Mouse (Mus musculus) heart, embryonic 11.5 days (tissue): ENCODE measurements at regions not wholly inside any gene's neighbourhood (a gene's known extent, or its start where the extent isn't known, plus 50 kb on each side); places are given as distances from the start of the nearest gene placed in this dataset.
"Not testable (repeated sequence)": the region's sequence is repeated elsewhere in the genome, so short reads cannot be mapped to it uniquely, and the experiment has no call there.

Experiments used
- ATAC-seq: fragments of 200-750 bp; cut with Nextera tagmentation; replicated peaks from 2 replicates; pipeline ENCODE4 v1.8.0; 2017; ENCODE audit warnings: moderate library complexity; ENCODE audit not compliant: insufficient number of reproducible peaks, low FRiP score, low TSS enrichment
- H3K27ac ChIP-seq: fragments of 300-500 bp; sonication (generic); 2 replicates; pipeline ENCODE4 v1.5.1; 2014; ENCODE audit warnings: mild to moderate bottlenecking, low read depth, low read length
- H3K27me3 ChIP-seq: fragments of 300-500 bp; sonication (generic); 2 replicates; pipeline ENCODE4 v1.6.1; 2014; ENCODE audit warnings: mild to moderate bottlenecking, low read length, mixed read lengths; ENCODE audit not compliant: control insufficient read depth, insufficient read depth
- H3K36me3 ChIP-seq: fragments of 300-500 bp; sonication (generic); 2 replicates; pipeline ENCODE4 v1.6.1; 2014; ENCODE audit warnings: mild to moderate bottlenecking, low read length, moderate library complexity, mixed read lengths; ENCODE audit not compliant: control insufficient read depth, insufficient read depth
- H3K4me1 ChIP-seq: fragments of 300-500 bp; sonication (generic); 2 replicates; pipeline ENCODE4 v1.6.1; 2014; ENCODE audit warnings: low read length; ENCODE audit not compliant: control insufficient read depth, insufficient read depth
- H3K4me2 ChIP-seq: fragments of 300-500 bp; sonication (generic); 2 replicates; pipeline ENCODE4 v1.6.1; 2014; ENCODE audit warnings: mild to moderate bottlenecking, moderate library complexity
- H3K4me3 ChIP-seq: fragments of 300-500 bp; sonication (generic); 2 replicates; pipeline ENCODE4 v1.5.1; 2014; ENCODE audit warnings: low read depth, low read length
- H3K9ac ChIP-seq: fragments of 300-500 bp; sonication (generic); 2 replicates; pipeline ENCODE4 v1.6.1; 2014; ENCODE audit warnings: mild to moderate bottlenecking, low read depth, low read length, moderate library complexity
- H3K9me3 ChIP-seq: fragments of 300-500 bp; sonication (generic); replicated peaks from 2 replicates; pipeline ENCODE4 v1.6.1; 2016; ENCODE audit warnings: low read length; ENCODE audit not compliant: control insufficient read depth
- WGBS: fragments of 180-500 bp; shearing (Covaris S2); extraction: QIAGEN DNeasy Blood & Tissue Kit; methylation state at CpG from one replicate; pipeline ENCODE4 v1.1.7; 2014; ENCODE audit not compliant: insufficient replicate concordance; 5-methylcytosine and 5-hydroxymethylcytosine counted together

- no peaks in the 10 kb centered on the region for H3K27me3 ChIP-seq
- H3K4me1 ChIP-seq, result no peaks in the 10 kb centered on the region
- no peaks in the 10 kb centered on the region for H3K36me3 ChIP-seq
- no peak overlapping the region for H3K9ac ChIP-seq
- no peaks in the 10 kb centered on the region for H3K9me3 ChIP-seq
- H3K27ac ChIP-seq, result no peak overlapping the region
- 62% methylated on average over 7 of the region's 7 CpGs for WGBS
- ATAC-seq, result no peak
- H3K4me3 ChIP-seq, result no peak overlapping the region
- no peak overlapping the region for H3K4me2 ChIP-seq
Measured at GRCm38 (mm10) chr9:31645114-31645513, 180.9 kb upstream of the Tmem45b start.

GRCm38 (mm10) chr9:31644106-31644505 lies 179.8 kb upstream of the Tmem45b start:
- no peaks in the 10 kb centered on the region for H3K27me3 ChIP-seq
- 73% methylated on average over 3 of the region's 3 CpGs for WGBS
- no peak overlapping the region for H3K4me2 ChIP-seq
- no peak overlapping the region for H3K9ac ChIP-seq
- no peak for ATAC-seq
- H3K4me1 ChIP-seq, result no peaks in the 10 kb centered on the region
- no peak overlapping the region for H3K27ac ChIP-seq
- no peak overlapping the region for H3K4me3 ChIP-seq
- H3K9me3 ChIP-seq, result no peaks in the 10 kb centered on the region
- H3K36me3 ChIP-seq, result no peaks in the 10 kb centered on the region

- WGBS, result 75% methylated on average over 4 of the region's 4 CpGs
- H3K4me1 ChIP-seq, result no peaks in the 10 kb centered on the region
- H3K27me3 ChIP-seq, result no peaks in the 10 kb centered on the region
- H3K36me3 ChIP-seq, result no peaks in the 10 kb centered on the region
- no peak overlapping the region for H3K27ac ChIP-seq
- no peak for ATAC-seq
- H3K9ac ChIP-seq, result no peak overlapping the region
- H3K9me3 ChIP-seq, result no peaks in the 10 kb centered on the region
- no peak overlapping the region for H3K4me2 ChIP-seq
- no peak overlapping the region for H3K4me3 ChIP-seq
Measured at GRCm38 (mm10) chr9:31642169-31642568, 177.9 kb upstream of the Tmem45b start.

- H3K4me3 ChIP-seq, result no peak overlapping the region
- no peaks in the 10 kb centered on the region for H3K27me3 ChIP-seq
- no peak overlapping the region for H3K9ac ChIP-seq
- H3K36me3 ChIP-seq, result no peaks in the 10 kb centered on the region
- 81% methylated on average over 6 of the region's 6 CpGs for WGBS
- H3K9me3 ChIP-seq, result no peaks in the 10 kb centered on the region
- no peaks in the 10 kb centered on the region for H3K4me1 ChIP-seq
- ATAC-seq, result no peak
- H3K4me2 ChIP-seq, result no peak overlapping the region
- H3K27ac ChIP-seq, result no peak overlapping the region
Measured at GRCm38 (mm10) chr9:31628291-31628690, 164.0 kb upstream of the Tmem45b start.

- not testable (repeated sequence) for H3K4me3 ChIP-seq, H3K4me2 ChIP-seq, H3K9ac ChIP-seq, H3K36me3 ChIP-seq, H3K27me3 ChIP-seq, H3K9me3 ChIP-seq, ATAC-seq, H3K4me1 ChIP-seq, H3K27ac ChIP-seq
- 87% methylated on average over 7 of the region's 7 CpGs for WGBS
Measured at GRCm38 (mm10) chr9:31621553-31621952, 157.3 kb upstream of the Tmem45b start.

GRCm38 (mm10) chr9:31619344-31619743 lies 155.1 kb upstream of the Tmem45b start:
- Histone ChIP-seq H3K27me3 (no peaks in the 10 kb centered on the region), H3K4me3 (no peak overlapping the region), H3K4me2 (no peak overlapping the region), H3K4me1 (no peaks in the 10 kb centered on the region), H3K27ac (no peak overlapping the region), H3K9me3 (no peaks in the 10 kb centered on the region), H3K36me3 (no peaks in the 10 kb centered on the region), H3K9ac (no peak overlapping the region)
- ATAC-seq, result no peak
- WGBS, result 48% methylated on average over 6 of the region's 6 CpGs

GRCm38 (mm10) chr9:31614250-31614945 lies 150.1 kb upstream of the Tmem45b start:
- Histone ChIP-seq H3K4me2 (no peak overlapping the region), H3K36me3 (no peaks in the 10 kb centered on the region), H3K27ac (no peak overlapping the region), H3K4me1 (no peaks in the 10 kb centered on the region), H3K4me3 (no peak overlapping the region), H3K9me3 (no peaks in the 10 kb centered on the region), H3K27me3 (no peaks in the 10 kb centered on the region), H3K9ac (no peak overlapping the region)
- ATAC-seq, result no peak
- WGBS, result 59% methylated on average over 13 of the region's 13 CpGs

- Histone ChIP-seq H3K36me3 (no peaks in the 10 kb centered on the region), H3K4me2 (no peak overlapping the region), H3K4me1 (no peaks in the 10 kb centered on the region), H3K9ac (no peak overlapping the region), H3K4me3 (no peak overlapping the region), H3K27ac (no peak overlapping the region), H3K9me3 (no peaks in the 10 kb centered on the region), H3K27me3 (no peaks in the 10 kb centered on the region)
- no peak for ATAC-seq
- WGBS, result 60% methylated on average over 8 of the region's 8 CpGs
Measured at GRCm38 (mm10) chr9:31611036-31611695, 146.9 kb upstream of the Tmem45b start.

GRCm38 (mm10) chr9:31610631-31611030 lies 146.4 kb upstream of the Tmem45b start:
- Histone ChIP-seq H3K4me2 (no peak overlapping the region), H3K4me3 (no peak overlapping the region), H3K36me3 (no peaks in the 10 kb centered on the region), H3K27me3 (no peaks in the 10 kb centered on the region), H3K9ac (no peak overlapping the region), H3K9me3 (no peaks in the 10 kb centered on the region), H3K4me1 (no peaks in the 10 kb centered on the region), H3K27ac (no peak overlapping the region)
- 62% methylated on average over 4 of the region's 4 CpGs for WGBS
- no peak for ATAC-seq
